Mouse (Mus musculus) testis, adult 2 months (tissue): Measurements from ENCODE around the gene Tigit. TPM values are rescaled to one million over a fixed set of nuclear protein-coding genes. Genes with fewer than 3 reads are reported as not detected.

Experiments
- H3K27ac ChIP-seq: fragments of 200-500 bp; 2 replicates; pipeline ENCODE4 v1.5.1; 2012; ENCODE audit warnings: low read depth, low read length; ENCODE audit not compliant: control insufficient read depth, insufficient read depth
- H3K27me3 ChIP-seq: fragments of 200-500 bp; 2 replicates; pipeline ENCODE4 v1.6.1; 2012; ENCODE audit warnings: mild to moderate bottlenecking, low read length, moderate library complexity; ENCODE audit not compliant: control insufficient read depth, insufficient read depth
- H3K36me3 ChIP-seq: fragments of 200-500 bp; 2 replicates; pipeline ENCODE4 v1.6.1; 2012; ENCODE audit warnings: mild to moderate bottlenecking, low read length; ENCODE audit not compliant: control insufficient read depth, insufficient read depth
- H3K4me1 ChIP-seq: fragments of 200-500 bp; 2 replicates; pipeline ENCODE4 v1.6.1; 2012; ENCODE audit warnings: low read length; ENCODE audit not compliant: control insufficient read depth, insufficient read depth
- H3K4me3 ChIP-seq: fragments of 200-500 bp; 2 replicates; pipeline ENCODE4 v1.5.1; 2012; ENCODE audit warnings: low read depth, mild to moderate bottlenecking, low read length, moderate library complexity, mixed read lengths; ENCODE audit not compliant: control insufficient read depth
- CTCF ChIP-seq: fragments of 200-500 bp; IDR thresholded peaks from 2 replicates; pipeline ENCODE4 v1.5.1; 2012; ENCODE audit warnings: low read depth, mild to moderate bottlenecking, inconsistent platforms, low read length, moderate library complexity; ENCODE audit not compliant: control insufficient read depth, insufficient read depth, insufficient replicate concordance
- POLR2A ChIP-seq: fragments of 200-500 bp; IDR thresholded peaks from 2 replicates; pipeline ENCODE4 v1.6.1; 2012; ENCODE audit warnings: low read depth, mild to moderate bottlenecking, inconsistent platforms, low read length, moderate library complexity; ENCODE audit not compliant: control insufficient read depth
- polyA plus RNA-seq: library from polyadenylated mRNA; depleted of rRNA; stranded (reverse); fragments of >200 nt; gene quantifications from 2 replicates; pipeline ENCODE4 v1.2.3, GENCODE M21; 2012

Tigit gene
- polyA plus RNA-seq, 1 experiment: not detected

DNA sequence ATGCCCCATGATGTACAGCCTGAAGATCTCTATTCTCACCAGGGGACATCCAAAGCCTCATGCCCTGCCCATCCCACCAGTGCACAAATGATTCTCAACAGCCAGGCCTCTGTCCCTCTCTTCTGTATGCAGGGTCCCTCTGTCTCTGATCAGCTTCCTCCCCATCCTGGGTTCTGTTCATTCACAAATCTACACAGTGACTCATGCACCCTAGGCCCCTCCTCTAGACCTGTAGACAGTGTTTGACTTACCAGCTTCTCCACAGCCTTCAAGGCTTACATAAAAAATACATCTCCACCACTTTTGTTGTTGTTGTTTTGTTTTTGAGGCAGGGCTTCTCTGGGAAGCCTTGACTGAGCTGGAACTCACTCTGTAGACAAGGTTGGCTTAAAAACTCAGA is 915 bp upstream of the Tigit start:
- no peaks in the 10 kb centered on the region for H3K36me3 ChIP-seq
- TF ChIP-seq CTCF: no peak
- no peak for TF ChIP-seq POLR2A
- H3K4me1 ChIP-seq: no peaks in the 10 kb centered on the region

DNA sequence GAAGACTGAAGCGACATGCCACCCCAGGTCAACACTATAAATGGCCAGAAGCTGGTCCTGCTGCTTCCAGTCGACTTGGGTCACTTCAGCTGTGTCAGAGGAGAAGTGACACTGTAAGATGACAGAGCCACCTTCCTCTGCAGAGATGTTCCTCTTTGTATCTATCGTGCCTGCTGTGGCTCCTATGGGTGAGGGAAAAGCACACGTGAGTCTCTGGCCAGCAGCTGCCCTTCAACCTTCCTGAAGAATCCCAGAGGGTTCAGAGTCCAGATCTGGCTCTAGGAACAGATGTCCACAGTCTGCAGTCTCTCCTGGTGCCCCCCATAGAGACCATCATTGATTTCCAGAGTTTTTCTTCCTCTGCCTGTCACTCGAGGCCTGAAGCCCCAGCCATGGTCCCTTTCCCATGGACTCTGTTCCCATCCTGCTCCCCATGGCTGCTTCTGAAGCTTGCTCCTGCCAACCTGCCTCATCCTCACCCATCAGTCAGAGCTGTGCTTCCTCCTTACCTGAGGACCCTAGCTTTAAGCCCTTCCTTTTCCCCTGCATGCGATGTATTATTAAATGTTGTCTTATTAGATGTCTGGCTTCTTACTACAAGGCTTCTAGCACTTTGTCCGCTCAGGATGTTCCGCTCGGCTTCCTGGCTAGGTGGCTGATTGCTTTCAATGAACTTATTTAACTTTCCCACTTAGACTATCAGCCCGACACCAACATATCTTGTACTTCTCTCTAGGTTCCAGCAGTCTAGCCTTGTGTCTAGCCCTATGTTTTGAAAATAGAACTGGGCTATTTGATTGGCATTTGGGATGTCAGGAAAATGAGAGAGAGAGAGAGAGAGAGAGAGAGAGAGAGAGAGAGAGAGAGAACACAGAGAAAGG is 1.6 kb downstream of the Tigit start:
- no peak overlapping the region for H3K27ac ChIP-seq
- H3K36me3 ChIP-seq: no peaks in the 10 kb centered on the region
- no peaks in the 10 kb centered on the region for H3K4me1 ChIP-seq
- no peak for TF ChIP-seq CTCF
- no peak for TF ChIP-seq POLR2A
- H3K27me3 ChIP-seq: no peaks in the 10 kb centered on the region
- H3K4me3 ChIP-seq: no peak overlapping the region

More for the DNA sequence above, 915 bp upstream of the Tigit start:
- no peak overlapping the region for H3K27ac ChIP-seq
- no peaks in the 10 kb centered on the region for H3K27me3 ChIP-seq
- no peak overlapping the region for H3K4me3 ChIP-seq

DNA sequence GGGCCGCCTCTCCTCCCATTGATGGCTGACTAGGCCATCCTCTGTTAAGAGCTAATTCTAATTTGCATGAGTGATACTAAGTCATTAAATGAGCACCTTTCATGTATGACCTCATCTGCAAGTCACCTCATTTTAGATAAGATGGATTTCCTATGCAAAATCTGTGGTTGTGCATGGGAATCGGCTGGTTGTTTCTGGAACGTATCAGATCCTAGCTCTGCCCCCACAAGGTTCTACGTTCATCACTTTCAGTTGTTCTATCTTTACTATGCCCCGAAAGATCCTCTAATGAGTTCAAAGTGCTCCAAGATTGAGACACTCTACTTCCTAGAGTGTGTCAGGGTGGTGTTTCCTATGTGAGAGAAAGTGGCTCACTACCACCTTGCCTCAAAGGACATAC is 2.4 kb downstream of the Tigit start:
- no peaks in the 10 kb centered on the region for H3K27me3 ChIP-seq
- H3K4me1 ChIP-seq: no peaks in the 10 kb centered on the region
- H3K27ac ChIP-seq: no peak overlapping the region
- no peaks in the 10 kb centered on the region for H3K36me3 ChIP-seq
- no peak overlapping the region for H3K4me3 ChIP-seq
- TF ChIP-seq POLR2A (no peak), CTCF (no peak)

DNA sequence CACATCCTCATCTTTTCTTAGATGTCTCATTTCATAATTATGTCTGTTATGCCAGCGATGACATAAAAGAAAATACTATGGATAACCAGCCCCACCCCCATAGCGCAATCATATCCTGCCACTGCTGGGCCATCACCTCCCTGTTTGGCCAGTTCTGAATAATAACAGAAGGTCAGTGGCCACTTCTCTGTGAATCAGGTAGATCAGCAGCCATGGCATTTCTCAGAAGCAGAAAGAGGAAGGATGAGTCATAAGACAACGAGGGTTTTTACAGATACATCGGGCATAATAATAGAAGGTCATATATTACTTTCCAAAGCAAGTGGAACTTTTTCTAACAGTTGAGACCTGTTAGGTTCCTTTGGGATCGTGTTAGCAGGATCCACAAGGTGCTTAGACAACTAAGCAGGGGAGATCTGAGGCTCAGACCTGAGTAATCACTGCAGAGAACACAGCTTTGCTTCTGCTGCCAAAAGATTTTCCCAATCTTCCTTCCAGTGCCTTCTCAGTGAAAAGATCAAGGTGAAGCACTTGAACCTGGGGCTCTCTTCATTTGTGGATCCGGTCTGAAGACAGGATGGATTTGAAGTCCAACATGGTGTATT is 8.7 kb downstream of the Tigit start:
- Histone ChIP-seq H3K36me3 (no peaks in the 10 kb centered on the region), H3K4me3 (no peak overlapping the region), H3K4me1 (no peaks in the 10 kb centered on the region), H3K27me3 (no peaks in the 10 kb centered on the region), H3K27ac (no peak overlapping the region)
- TF ChIP-seq CTCF: no peak
- TF ChIP-seq POLR2A: no peak

DNA sequence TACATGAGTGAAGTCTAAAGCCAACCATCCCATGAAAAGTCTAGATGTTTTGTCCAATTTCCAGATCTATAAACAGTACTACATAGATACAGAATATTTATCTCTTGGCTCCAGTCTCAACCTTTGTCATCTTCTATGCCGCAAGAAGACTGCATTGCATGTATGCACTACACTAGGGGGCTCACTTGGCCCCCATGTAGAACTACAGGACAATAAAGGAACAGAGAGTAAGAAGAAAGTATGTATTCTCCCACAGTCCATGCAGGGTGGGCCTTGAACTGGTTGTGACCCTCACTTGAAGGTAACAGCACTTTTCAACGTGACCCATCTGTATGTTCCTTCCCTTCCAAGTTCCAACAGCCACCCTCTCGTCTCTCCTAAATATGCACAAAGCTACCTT is 9.7 kb downstream of the Tigit start:
- Histone ChIP-seq H3K4me3 (no peak overlapping the region), H3K27me3 (no peaks in the 10 kb centered on the region), H3K27ac (no peak overlapping the region), H3K36me3 (no peaks in the 10 kb centered on the region), H3K4me1 (no peaks in the 10 kb centered on the region)
- no peak for TF ChIP-seq POLR2A
- TF ChIP-seq CTCF: no peak

- Histone ChIP-seq H3K27me3 (no peaks in the 10 kb centered on the region), H3K4me3 (no peak overlapping the region), H3K27ac (no peak overlapping the region), H3K4me1 (no peaks in the 10 kb centered on the region), H3K36me3 (no peaks in the 10 kb centered on the region)
- TF ChIP-seq CTCF: no peak
- TF ChIP-seq POLR2A: no peak
These were observed 10.7 kb downstream of the Tigit start for GRCm38 (mm10) chr16:43653288-43653687.

GRCm38 (mm10) chr16:43650355-43651080 is 13.4 kb downstream of the Tigit start:
- Histone ChIP-seq H3K4me1 (no peaks in the 10 kb centered on the region), H3K4me3 (no peak overlapping the region), H3K27ac (no peak overlapping the region), H3K27me3 (no peaks in the 10 kb centered on the region), H3K36me3 (no peaks in the 10 kb centered on the region)
- TF ChIP-seq CTCF (no peak), POLR2A (no peak)

DNA sequence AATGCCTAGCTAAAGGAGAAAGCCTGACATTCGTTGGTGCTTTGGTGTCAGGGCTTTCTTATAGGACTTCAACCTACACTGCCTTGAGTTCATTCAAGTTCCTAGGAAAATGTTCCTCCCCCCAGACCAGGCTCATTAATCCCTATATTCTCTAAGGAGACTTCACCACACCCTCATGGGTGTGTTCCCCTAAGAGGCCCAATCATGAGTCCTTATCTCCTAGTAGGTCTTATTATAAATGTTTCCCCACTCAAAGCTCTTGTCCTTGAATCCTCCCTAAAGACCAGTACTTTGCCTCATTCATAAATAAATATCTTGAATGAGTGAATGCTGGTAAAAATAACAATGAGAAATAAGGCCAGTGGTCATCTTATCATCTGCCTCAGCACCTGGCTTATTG is 16.3 kb downstream of the Tigit start:
- H3K4me1 ChIP-seq: no peaks in the 10 kb centered on the region
- no peak overlapping the region for H3K4me3 ChIP-seq
- no peaks in the 10 kb centered on the region for H3K36me3 ChIP-seq
- H3K27ac ChIP-seq: no peak overlapping the region
- no peaks in the 10 kb centered on the region for H3K27me3 ChIP-seq
- no peak for TF ChIP-seq POLR2A
- no peak for TF ChIP-seq CTCF
